Mouse (Mus musculus) thymus, adult 2 months (tissue): ENCODE results near the gene Comt. TPM values are rescaled to one million over a fixed set of nuclear protein-coding genes. Genes with fewer than 3 reads are reported as not detected.

ENCODE experiments used
- DNase-seq: peaks from one replicate; pipeline ENCODE4 v3.0.0; 2021
- H3K27ac ChIP-seq: fragments of 200-500 bp; 2 replicates; pipeline ENCODE4 v1.5.1; 2012; ENCODE audit warnings: low read length, control low read depth; ENCODE audit not compliant: control insufficient read depth, insufficient read depth
- H3K27me3 ChIP-seq: fragments of 200-500 bp; 2 replicates; pipeline ENCODE4 v1.6.1; 2012; ENCODE audit warnings: mild to moderate bottlenecking, low read length, moderate library complexity, mixed read lengths; ENCODE audit not compliant: control insufficient read depth, insufficient read depth
- H3K36me3 ChIP-seq: fragments of 200-500 bp; 2 replicates; pipeline ENCODE4 v1.6.1; 2012; ENCODE audit warnings: mild to moderate bottlenecking, low read length, moderate library complexity; ENCODE audit not compliant: control insufficient read depth, insufficient read depth
- H3K4me1 ChIP-seq: fragments of 200-500 bp; replicated peaks from 2 replicates; pipeline ENCODE4 v1.6.1; 2012; ENCODE audit warnings: low read length; ENCODE audit not compliant: control insufficient read depth, insufficient read depth
- H3K4me3 ChIP-seq: fragments of 200-500 bp; 2 replicates; pipeline ENCODE4 v1.5.1; 2012; ENCODE audit warnings: mild to moderate bottlenecking, low read length, control low read depth, moderate library complexity; ENCODE audit not compliant: control insufficient read depth, insufficient read depth
- CTCF ChIP-seq: fragments of 200-500 bp; IDR thresholded peaks from 2 replicates; pipeline ENCODE4 v1.5.1; 2012; ENCODE audit warnings: mild to moderate bottlenecking, control low read depth, low read length, moderate library complexity, borderline replicate concordance; ENCODE audit not compliant: control insufficient read depth, poor library complexity, insufficient read depth; ENCODE audit errors: extremely low read depth
- POLR2A ChIP-seq: fragments of 200-500 bp; IDR thresholded peaks from 2 replicates; pipeline ENCODE4 v1.6.1; 2012; ENCODE audit warnings: mild to moderate bottlenecking, low read length, control low read depth, moderate library complexity; ENCODE audit not compliant: control insufficient read depth, poor library complexity, insufficient read depth; ENCODE audit errors: extremely low read depth
- WGBS: fragments of 180-500 bp; shearing (Covaris S2); methylation state at CpG from one replicate; pipeline ENCODE4 v1.1.7; 2018; 5-methylcytosine and 5-hydroxymethylcytosine counted together
- polyA plus RNA-seq: library from polyadenylated mRNA; depleted of rRNA; stranded (reverse); fragments of >200 nt; gene quantifications from 2 replicates; pipeline ENCODE4 v1.2.3, GENCODE M21; 2012

The Comt gene
- polyA plus RNA-seq, 1 experiment: 108 TPM

DNA sequence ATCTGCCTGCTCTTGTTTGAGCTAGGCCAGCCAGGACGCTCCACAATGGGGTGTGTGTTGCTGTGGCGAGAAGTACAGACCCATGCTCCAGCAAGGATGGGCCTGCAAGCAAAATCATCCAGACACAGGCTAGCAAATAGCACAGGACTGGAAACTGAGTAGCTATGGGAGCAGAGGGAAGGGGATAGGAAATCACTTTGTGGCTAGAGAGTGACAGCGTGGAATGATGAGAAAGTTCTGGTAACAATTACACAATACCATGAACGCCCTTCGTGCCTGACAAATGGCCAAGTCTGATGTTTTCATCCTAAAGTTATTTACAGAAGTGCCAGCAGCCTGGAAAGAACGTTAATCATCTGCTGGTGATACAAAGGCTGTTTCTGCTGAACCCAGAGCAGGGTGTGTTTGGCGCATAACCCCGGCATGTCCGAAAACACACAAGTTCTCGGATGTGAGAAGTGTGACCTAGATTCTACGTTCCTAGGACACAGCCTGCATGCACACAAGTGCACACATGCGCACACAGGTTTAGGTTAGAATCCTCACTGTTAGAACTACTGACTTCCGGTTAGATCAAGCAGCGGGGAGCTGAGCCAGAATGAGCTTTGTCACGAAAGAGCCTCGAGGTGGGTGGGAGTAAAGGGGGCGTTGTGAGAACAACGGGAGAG lies 10.4 kb downstream of the Comt start:
- H3K27ac ChIP-seq: peak overlapping the region; percentile 84
- peak overlapping the region; percentile 48 for H3K4me3 ChIP-seq
- H3K27me3 ChIP-seq: no peaks in the 10 kb centered on the region
- DNase-seq: no peak
- WGBS: 72% methylated on average over 18 of the region's 18 CpGs
- TF ChIP-seq POLR2A: no peak
- TF ChIP-seq CTCF: no peak
- peaks cover 37% of the 10 kb centered on the region for H3K4me1 ChIP-seq
- no peaks in the 10 kb centered on the region for H3K36me3 ChIP-seq

DNA sequence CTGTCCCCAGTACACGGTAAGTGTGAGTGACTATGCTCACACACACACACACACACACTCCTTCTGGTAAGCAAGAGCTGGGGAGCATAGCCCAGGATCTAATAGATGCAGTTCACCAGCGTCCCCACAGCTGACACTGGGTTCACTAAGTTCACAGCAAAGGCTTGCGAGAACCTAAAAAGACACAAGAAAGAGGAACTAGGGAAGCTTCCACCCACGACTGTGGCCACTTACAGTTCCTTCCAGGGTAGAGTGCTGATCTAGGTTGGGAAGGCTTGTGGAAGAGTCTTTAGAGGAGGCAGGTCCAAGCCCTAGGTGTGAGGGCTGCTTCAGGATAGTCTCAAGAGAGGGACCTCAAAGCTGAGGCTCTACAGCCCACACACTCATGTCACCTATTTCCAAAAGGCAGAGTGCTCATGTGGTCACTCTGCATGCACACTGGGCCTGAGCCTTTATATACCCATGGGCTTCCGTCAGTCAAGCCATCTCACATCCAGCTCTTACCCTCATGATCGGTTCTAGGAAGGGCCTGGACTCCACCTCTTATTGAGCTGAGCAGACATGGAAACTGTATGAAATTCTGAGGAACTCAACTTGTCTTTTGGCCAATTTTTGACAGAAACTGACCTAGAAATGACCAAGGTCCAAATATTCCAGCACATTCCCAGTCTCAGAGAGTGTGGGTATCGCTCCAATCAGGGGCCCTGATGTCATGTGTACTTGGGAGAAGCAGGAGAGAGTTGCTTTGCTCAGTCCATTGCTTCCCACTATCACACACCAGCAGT lies 13.4 kb downstream of the Comt start:
- H3K27ac ChIP-seq: no peak overlapping the region; the same call in 1 of the 2 replicates
- peaks cover 32% of the 10 kb centered on the region for H3K4me1 ChIP-seq
- no peak overlapping the region for H3K4me3 ChIP-seq
- no peaks in the 10 kb centered on the region for H3K27me3 ChIP-seq
- TF ChIP-seq POLR2A: no peak
- TF ChIP-seq CTCF: no peak
- H3K36me3 ChIP-seq: no peaks in the 10 kb centered on the region
- 60% methylated on average over 7 of the region's 7 CpGs for WGBS
- DNase-seq: no peak

DNA sequence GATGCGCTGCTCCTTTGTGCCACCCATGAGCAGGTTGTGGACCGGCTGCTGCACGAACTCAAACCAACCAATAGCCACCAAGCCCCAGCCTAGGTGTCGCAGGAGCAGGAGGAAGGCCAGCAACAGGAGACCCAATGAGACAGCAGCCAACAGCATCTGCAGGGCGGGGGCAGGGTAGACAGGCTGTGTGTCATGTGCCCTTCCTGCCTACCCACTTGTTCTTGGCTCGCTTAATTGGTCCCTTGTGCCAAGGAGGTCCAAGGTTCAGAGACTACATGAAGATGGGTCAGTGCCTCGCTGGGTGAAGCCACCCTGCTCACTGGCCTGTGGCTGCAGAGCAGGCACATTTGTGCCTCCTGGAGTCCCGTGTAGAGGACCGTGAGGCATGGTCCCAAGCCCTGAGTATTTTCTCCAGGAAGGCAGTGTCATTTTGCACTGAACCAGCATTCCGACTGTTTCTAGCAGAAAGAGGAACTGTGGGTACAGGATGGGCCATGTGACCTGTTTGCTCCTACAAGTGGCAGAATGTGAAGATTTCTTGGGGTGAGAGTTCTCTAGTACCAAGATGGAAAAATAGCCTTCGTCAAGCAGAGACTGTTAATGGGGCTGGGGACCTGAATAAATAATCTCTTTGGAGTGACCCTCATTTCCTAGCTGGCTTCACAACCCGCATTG lies 14.7 kb downstream of the Comt start:
- no peak overlapping the region for H3K4me3 ChIP-seq
- H3K27ac ChIP-seq: peak overlapping the region; percentile 53; the same call in 1 of the 2 replicates
- 30% methylated on average over 12 of the region's 12 CpGs for WGBS
- TF ChIP-seq CTCF: no peak
- TF ChIP-seq POLR2A: no peak
- H3K4me1 ChIP-seq: peaks cover 39% of the 10 kb centered on the region
- no peaks in the 10 kb centered on the region for H3K36me3 ChIP-seq
- no peak for DNase-seq
- no peaks in the 10 kb centered on the region for H3K27me3 ChIP-seq

DNA sequence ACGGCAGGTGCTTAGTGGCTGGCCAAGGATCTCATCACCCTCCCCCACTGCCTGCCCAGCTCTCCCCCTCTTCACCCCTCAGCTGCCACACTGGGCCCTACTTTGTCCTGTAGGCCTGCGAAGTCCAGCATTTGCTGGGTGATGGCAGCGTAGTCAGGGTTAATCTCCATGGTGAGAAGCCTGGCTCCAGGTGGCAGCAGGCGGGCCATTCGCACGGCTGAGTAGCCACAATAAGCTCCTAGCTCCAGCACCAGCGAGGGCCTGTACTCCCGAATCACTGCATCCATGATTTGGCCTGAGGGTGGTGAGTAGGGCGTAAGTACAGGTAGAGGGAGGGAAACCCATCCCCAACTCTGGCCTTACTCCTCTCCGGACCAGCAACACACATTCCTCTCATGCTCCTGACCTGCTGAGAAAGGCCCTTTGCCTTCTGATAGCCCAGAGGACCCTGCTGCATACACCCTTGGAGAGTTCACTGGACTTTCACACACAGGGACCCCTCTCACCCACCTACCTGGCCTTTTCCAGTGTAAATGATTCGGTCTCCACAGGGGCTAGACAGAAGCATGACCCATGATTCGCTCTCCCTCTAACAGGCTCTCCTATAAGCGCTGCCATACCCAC lies 15.5 kb downstream of the Comt start:
- H3K27ac ChIP-seq: no peak overlapping the region
- TF ChIP-seq CTCF (no peak), POLR2A (no peak)
- 89% methylated on average over 13 of the region's 13 CpGs for WGBS

DNA sequence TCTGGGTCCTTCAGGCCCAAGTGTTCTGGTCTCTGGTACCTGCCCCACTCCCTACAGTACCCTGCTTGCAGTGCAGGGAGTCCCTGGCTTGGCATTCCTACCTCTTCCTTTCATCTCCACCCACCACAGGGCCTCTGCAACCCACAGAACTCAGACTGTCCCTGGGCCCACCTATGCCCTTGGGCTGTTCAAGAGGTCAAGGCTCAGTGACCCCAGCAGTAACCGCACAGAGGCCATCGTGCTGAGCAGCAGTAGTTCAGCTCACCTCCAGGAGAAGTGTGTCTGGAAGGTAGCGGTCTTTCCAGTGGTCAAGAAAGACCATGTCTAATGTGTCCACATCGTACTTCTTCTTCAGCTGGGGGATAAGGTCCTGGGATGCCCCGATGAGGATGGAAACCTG lies 16.2 kb downstream of the Comt start:
- H3K27ac ChIP-seq: no peak overlapping the region
- DNase-seq: no peak
- no peak overlapping the region for H3K4me3 ChIP-seq
- WGBS: 97% methylated on average over 5 of the region's 5 CpGs
- H3K4me1 ChIP-seq: peaks cover 33% of the 10 kb centered on the region
- no peaks in the 10 kb centered on the region for H3K36me3 ChIP-seq
- no peaks in the 10 kb centered on the region for H3K27me3 ChIP-seq
- no peak for TF ChIP-seq CTCF
- TF ChIP-seq POLR2A: no peak

More for the DNA sequence above, 15.5 kb downstream of the Comt start:
- H3K27me3 ChIP-seq: no peaks in the 10 kb centered on the region
- peaks cover 37% of the 10 kb centered on the region for H3K4me1 ChIP-seq
- H3K4me3 ChIP-seq: no peak overlapping the region
- no peak for DNase-seq
- no peaks in the 10 kb centered on the region for H3K36me3 ChIP-seq

DNA sequence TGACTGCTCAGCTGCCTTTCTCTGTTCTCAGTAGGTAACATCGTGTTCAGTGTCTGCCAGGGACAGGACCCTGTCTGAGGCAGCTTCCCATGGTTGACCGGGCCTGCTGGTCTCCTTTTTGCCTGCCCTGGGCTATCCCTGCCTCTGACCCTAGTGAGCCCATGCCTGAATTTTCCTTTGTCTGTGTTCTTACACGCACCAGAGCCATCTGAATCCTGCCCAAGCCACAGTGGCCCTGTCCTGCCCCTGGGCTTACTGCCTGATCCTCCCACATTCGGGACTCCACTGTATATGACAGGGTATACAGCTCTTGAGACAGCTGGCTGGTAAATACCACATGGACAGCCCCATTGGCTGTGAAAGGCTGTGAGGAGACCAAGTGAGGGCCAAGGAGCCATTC lies 16.9 kb downstream of the Comt start:
- H3K36me3 ChIP-seq: no peaks in the 10 kb centered on the region; the same call in 1 of the 2 replicates

More for the DNA sequence above, 16.9 kb downstream of the Comt start:
- 94% methylated on average over 4 of the region's 4 CpGs for WGBS
- no peak overlapping the region for H3K27ac ChIP-seq
- H3K4me3 ChIP-seq: no peak overlapping the region
- DNase-seq: no peak
- H3K27me3 ChIP-seq: no peaks in the 10 kb centered on the region
- TF ChIP-seq CTCF (no peak), POLR2A (no peak)
- H3K4me1 ChIP-seq: peaks cover 31% of the 10 kb centered on the region
